Mouse (Mus musculus) kidney, postnatal 0 days (tissue): Measurements from ENCODE around the gene Nfix. TPM values are rescaled to one million over a fixed set of nuclear protein-coding genes. Genes with fewer than 3 reads are reported as not detected.
A peak's percentile ranks its signal among the peaks of the same experiment; 100 is the strongest.

ENCODE experiments used
- ATAC-seq: fragments of 200-750 bp; cut with Nextera tagmentation; replicated peaks from 2 replicates; pipeline ENCODE4 v1.8.0; 2017; ENCODE audit warnings: low read depth, moderate number of reproducible peaks, moderate TSS enrichment, moderate library complexity; ENCODE audit not compliant: low FRiP score
- DNase-seq: peaks from one replicate; pipeline ENCODE4 v3.0.0-alpha.2; 2016; ENCODE audit warnings: low spot score
- H3K27ac ChIP-seq: fragments of 300-500 bp; sonication (generic); 2 replicates; pipeline ENCODE4 v1.5.1; 2014; ENCODE audit warnings: mild to moderate bottlenecking
- H3K27me3 ChIP-seq: fragments of 300-500 bp; sonication (generic); 2 replicates; pipeline ENCODE4 v1.6.1; 2014; ENCODE audit warnings: low read length, mixed read lengths; ENCODE audit not compliant: insufficient read depth
- H3K36me3 ChIP-seq: fragments of 300-500 bp; sonication (generic); 2 replicates; pipeline ENCODE4 v1.6.1; 2014; ENCODE audit warnings: low read length, mixed read lengths; ENCODE audit not compliant: insufficient read depth
- H3K4me1 ChIP-seq: fragments of 300-500 bp; sonication (generic); replicated peaks from 2 replicates; pipeline ENCODE4 v1.6.1; 2014; ENCODE audit warnings: antibody characterized with exemption, low read length, mixed read lengths; ENCODE audit not compliant: insufficient read depth
- H3K4me2 ChIP-seq: fragments of 300-500 bp; sonication (generic); 2 replicates; pipeline ENCODE4 v1.6.1; 2014; ENCODE audit warnings: mild to moderate bottlenecking, low read length, moderate library complexity, mixed read lengths
- H3K4me3 ChIP-seq: fragments of 300-500 bp; sonication (generic); replicated peaks from 2 replicates; pipeline ENCODE4 v1.5.1; 2014; ENCODE audit warnings: low read depth, low read length
- H3K9ac ChIP-seq: fragments of 300-500 bp; sonication (generic); 2 replicates; pipeline ENCODE4 v1.6.1; 2014; ENCODE audit warnings: low read depth, low read length
- H3K9me3 ChIP-seq: fragments of 300-500 bp; sonication (generic); replicated peaks from 2 replicates; pipeline ENCODE4 v1.6.1; 2016; ENCODE audit warnings: low read length, inconsistent platforms, mixed read lengths
- CTCF ChIP-seq: IDR thresholded peaks from 2 replicates; pipeline ENCODE4 v1.5.1; 2016; ENCODE audit warnings: antibody characterized with exemption, low read depth, mild to moderate bottlenecking, moderate library complexity
- WGBS: fragments of 180-500 bp; shearing (Covaris S2); extraction: QIAGEN DNeasy Blood & Tissue Kit; methylation state at CpG from one replicate; pipeline ENCODE4 v1.1.7; 2014; 5-methylcytosine and 5-hydroxymethylcytosine counted together
- polyA plus RNA-seq: library from polyadenylated mRNA; unstranded; fragments of >200 nt; fragmentation: Nextera tagmentation; extraction: Ambion mirVana; gene quantifications from 2 replicates; pipeline ENCODE4 v1.2.1, GENCODE M21; 2015

Nfix gene
- polyA plus RNA-seq = 21.1 and 22.3 TPM in 2 replicates

DNA sequence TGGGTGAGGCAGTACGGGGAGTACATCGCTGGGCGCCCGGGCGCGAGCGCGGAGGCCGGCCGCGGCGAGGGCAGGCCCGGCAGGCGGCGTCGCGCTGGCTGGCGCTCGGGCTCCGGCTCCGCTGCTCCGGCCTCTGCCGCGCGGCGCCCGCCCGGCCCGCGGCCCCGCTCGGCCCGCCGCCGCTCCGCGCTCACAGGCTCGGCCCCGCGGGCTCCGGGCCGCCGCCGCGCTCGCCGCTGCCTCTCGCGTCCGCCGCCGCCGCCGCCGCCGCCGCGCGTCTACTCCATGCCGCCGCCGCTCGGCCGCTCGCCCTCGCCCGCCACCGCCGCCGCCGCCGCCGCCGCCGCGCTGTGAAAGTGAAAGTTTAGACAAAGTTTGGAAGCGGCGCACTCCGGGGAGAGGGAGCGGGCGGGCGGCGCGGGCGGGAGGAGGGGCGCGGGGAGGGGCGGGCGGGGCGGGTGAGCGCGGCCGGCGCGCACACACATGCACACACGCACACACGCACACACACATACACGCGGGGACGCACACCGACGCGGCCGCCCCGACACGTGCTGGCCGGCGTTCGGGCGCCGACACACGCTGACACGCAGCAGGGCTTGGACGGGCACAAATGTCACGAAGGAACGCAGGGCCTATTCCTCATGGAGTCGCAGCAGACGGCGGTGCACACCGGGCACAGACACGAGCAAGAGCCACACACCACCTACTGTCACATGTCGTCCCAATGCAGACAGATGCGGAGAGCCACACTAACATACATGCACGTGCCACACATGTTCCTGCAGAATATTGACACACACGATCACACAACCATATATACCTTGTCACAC is at the start of gene Nfix:
Nfix (minus strand) TSS at position 346 of the 833 bp plus-strand sequence.
- H3K27ac ChIP-seq = peak within 1 kb of the TSS; percentile 78
- H3K27me3 ChIP-seq = peaks cover 18% of the 10 kb centered on the region
- peak; percentile 71 for DNase-seq
- H3K36me3 ChIP-seq = no peaks in the 10 kb centered on the region
- peak; percentile 26 for ATAC-seq
- peaks cover 12% of the 10 kb centered on the region; the same call in 1 of the 2 replicates for H3K4me1 ChIP-seq
- peak within 1 kb of the TSS; percentile 79 for H3K4me3 ChIP-seq
- H3K9me3 ChIP-seq = no peaks in the 10 kb centered on the region
- peak within 1 kb of the TSS; percentile 80 for H3K4me2 ChIP-seq
- peak; percentile 4; the same call in 1 of the 2 replicates for TF ChIP-seq CTCF
- 2% methylated on average over 40 of the region's 125 CpGs for WGBS
- H3K9ac ChIP-seq = peak within 1 kb of the TSS; percentile 94

DNA sequence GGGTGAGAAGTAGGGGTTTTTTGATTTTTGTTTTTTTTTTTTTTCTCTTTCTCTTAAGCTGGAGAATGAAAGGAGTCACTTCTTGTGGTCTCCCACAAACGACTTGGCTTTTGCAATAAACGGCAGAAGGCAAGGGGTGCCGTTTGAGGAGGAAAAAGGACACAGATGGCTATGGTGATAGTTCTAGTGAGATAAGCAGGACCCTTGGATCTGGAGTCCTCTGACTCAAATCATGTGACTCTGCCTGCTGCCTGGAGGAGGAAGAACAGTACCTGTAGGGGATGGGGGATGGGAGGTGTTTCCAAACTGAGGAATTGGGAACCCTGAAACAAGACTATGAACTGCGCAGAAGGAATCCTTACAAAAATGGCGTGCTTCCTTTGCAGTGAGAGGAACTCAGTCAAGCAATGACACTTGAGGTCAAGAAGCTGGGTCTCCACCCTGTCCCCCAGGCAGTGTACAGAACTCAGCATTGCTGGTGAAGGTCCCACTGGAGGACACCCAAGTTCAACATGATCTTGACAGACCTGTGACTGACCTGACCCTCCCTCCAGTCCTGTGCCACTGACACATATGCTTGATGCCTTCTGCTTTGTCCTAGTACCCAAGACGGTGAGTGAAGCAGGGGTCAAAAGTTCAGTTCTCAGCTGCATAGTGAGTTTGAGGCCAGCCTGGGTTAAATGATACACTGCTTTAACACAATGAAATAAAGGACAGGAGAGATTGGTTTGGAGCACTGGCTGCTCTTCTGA is 47.7 kb upstream of the Nfix start:
- TF ChIP-seq CTCF = no peak
- DNase-seq = no peak
- 38% methylated on average over 6 of the region's 6 CpGs for WGBS

DNA sequence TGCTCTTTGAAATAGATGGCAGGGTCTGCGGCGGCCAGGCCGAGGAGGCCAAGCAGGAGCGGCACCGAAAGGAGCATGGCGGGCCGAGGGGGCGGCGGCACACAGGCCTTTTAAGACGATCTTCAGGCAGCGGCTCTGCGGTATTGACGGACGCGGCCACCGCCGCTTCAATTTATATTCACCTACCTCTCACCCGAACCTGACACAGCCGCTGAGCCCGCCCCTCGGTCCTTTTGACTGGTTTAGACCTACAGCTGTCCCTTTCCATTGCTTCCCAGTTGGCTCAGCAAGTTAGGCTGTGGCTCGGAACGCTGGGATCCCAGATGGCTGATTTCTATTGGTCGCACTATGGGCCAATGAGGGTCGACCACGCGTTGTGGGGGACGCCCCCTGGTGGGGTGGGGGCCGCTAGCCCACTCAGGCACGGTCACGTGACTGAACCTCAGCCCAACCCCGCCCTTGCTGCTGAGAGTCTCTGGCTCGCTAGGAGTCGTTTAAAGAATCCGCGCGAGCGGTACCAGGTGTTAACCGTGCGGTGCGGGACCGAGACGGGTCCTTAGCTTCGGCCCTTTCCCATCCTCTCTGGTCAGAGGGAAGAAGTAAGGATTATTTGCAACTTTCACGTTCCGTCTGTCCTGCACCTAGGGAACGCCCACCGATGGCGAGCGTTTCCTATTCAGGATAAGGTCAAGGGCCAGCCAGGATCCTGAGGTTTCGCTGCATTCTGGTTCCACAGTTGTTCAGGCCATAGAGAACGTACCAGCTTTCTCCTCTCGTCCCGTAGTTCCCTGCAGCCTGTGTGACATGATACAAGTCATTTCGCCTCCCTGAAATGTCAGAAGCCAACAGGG is 46.8 kb upstream of the Nfix start, which contains the start of gene Calr:
Calr (minus strand) TSS at position 213 of the 851 bp plus-strand sequence.
- H3K9ac ChIP-seq = peak within 1 kb of the TSS; percentile 82
- no peaks in the 10 kb centered on the region for H3K27me3 ChIP-seq
- H3K27ac ChIP-seq = peak within 1 kb of the TSS; percentile 74
- peaks cover 28% of the 10 kb centered on the region for H3K36me3 ChIP-seq
- ATAC-seq (peak; percentile 99), DNase-seq (peak; percentile 100)
- H3K9me3 ChIP-seq = no peaks in the 10 kb centered on the region
- H3K4me3 ChIP-seq = peak within 1 kb of the TSS; percentile 74
- peak; percentile 41; the same call in 1 of the 2 replicates for TF ChIP-seq CTCF
- H3K4me1 ChIP-seq = peaks cover 5% of the 10 kb centered on the region
- peak within 1 kb of the TSS; percentile 77 for H3K4me2 ChIP-seq
- under 1% methylated on average over 53 of the region's 55 CpGs for WGBS

More for the DNA sequence above, 47.7 kb upstream of the Nfix start:
- Histone ChIP-seq H3K4me3 (peak overlapping the region; percentile 58; the same call in 1 of the 2 replicates), H3K9me3 (no peaks in the 10 kb centered on the region), H3K27ac (peak overlapping the region; percentile 73), H3K4me2 (peak overlapping the region; percentile 77), H3K27me3 (no peaks in the 10 kb centered on the region), H3K4me1 (peaks cover 5% of the 10 kb centered on the region), H3K36me3 (peaks cover 21% of the 10 kb centered on the region), H3K9ac (peak overlapping the region; percentile 70)
- no peak for ATAC-seq

DNA sequence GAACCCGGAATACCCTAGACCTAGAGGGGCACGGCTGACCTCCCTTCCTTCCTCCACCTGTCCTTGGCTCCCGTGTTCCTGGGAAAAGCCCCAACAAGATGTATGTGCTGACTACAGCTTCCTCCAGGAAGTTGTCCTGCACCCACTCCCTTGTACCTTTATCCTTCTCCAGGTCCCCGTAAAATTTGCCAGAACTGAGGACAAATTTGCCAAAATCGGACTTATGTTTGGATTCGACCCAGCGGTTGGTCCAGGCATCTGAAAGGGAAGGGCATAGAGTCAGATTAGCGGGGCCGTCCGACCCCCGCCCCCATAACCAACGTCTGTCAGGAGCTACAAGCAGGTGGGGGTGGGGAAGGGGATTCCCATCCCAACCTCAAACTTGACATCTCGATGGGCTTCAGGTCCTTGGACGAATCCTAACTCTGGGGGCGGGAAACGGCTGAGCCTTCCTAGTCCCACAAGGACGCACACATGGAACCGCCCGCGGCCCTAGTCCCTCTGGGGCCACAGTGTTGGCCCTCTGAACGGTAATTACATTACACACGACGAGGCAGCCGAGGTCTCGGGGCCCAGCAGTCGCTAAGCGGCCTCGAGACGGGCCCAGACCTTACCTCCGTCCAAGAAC is 46.1 kb upstream of the Nfix start:
- under 1% methylated on average over 30 of the region's 30 CpGs for WGBS
- no peak for DNase-seq
- no peak for ATAC-seq

DNA sequence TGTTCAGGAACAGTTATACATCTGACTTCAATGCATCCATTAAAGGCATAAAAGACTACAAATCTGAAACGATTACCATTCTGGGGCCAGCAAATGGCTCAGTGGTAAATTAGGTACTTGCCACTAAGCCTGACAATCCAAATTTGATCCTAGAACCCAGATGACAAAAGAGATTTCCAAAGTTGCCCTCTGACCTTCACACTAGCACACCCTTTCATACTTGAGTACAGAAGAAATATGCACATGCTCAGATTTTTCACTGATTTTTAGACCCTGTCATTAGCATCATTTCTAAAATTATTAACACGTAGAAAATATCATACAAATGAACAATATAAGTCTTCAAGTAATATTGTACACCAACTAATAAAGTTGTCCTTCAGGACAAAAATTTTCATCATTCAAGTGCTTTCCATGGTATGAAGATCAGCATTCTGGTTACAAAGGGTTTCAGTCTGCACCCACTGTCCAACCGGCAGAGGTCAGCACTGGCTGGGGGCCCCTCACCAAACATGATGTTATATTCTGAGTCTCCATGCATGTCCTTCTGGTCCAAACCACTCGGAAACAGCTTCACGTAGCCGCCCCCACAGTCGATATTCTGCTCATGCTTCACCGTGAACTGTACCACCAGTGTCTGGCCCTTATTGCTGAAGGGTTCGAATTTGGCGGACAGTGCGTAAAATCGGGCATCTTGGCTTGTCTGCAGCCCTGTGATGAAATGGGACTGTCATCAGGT is 45.4 kb upstream of the Nfix start:
- WGBS = 10% methylated on average over 12 of the region's 12 CpGs
- TF ChIP-seq CTCF = peak; percentile 71

More for the DNA sequence above, 46.1 kb upstream of the Nfix start:
- no peak for TF ChIP-seq CTCF
- Histone ChIP-seq H3K4me2 (peak overlapping the region; percentile 73), H3K9ac (peak overlapping the region; percentile 82), H3K4me3 (peak overlapping the region; percentile 74), H3K27me3 (no peaks in the 10 kb centered on the region), H3K4me1 (peaks cover 5% of the 10 kb centered on the region), H3K27ac (peak overlapping the region; percentile 74), H3K36me3 (peaks cover 34% of the 10 kb centered on the region), H3K9me3 (no peaks in the 10 kb centered on the region)

More for the DNA sequence above, 45.4 kb upstream of the Nfix start:
- no peak overlapping the region for H3K27ac ChIP-seq
- peak overlapping the region; percentile 73 for H3K4me2 ChIP-seq
- peak overlapping the region; percentile 74 for H3K4me3 ChIP-seq
- ATAC-seq (no peak), DNase-seq (peak; percentile 76)
- H3K4me1 ChIP-seq = peaks cover 5% of the 10 kb centered on the region
- H3K9ac ChIP-seq = peak overlapping the region; percentile 82
- H3K27me3 ChIP-seq = no peaks in the 10 kb centered on the region
- H3K36me3 ChIP-seq = peaks cover 34% of the 10 kb centered on the region
- no peaks in the 10 kb centered on the region for H3K9me3 ChIP-seq
